Mouse (Mus musculus) MEL (cell line): ENCODE results near the gene Golga1. TPM values are rescaled to one million over a fixed set of nuclear protein-coding genes. Genes with fewer than 3 reads are reported as not detected.

ENCODE experiments used
- DNase-seq: peaks from one replicate; pipeline ENCODE4 v3.0.0; 2011; ENCODE audit warnings: low read depth, low spot score
- H3K27ac ChIP-seq: 2 replicates; pipeline ENCODE4 v1.5.1; 2012; ENCODE audit warnings: low read depth, mild to moderate bottlenecking, control low read depth, low read length, moderate library complexity; ENCODE audit not compliant: control insufficient read depth
- H3K27me3 ChIP-seq, 2 experiments: fragments of 150-350 bp in 1 of 2; sonication (generic) in 1 of 2; 2 replicates each; pipeline ENCODE4 v1.6.1; 2012; ENCODE audit warnings: low read length in 2 of 2, mild to moderate bottlenecking in 2 of 2, improper control_type of control experiment in 1 of 2, moderate library complexity in 1 of 2; ENCODE audit not compliant: insufficient read depth in 2 of 2, control insufficient read depth in 1 of 2
- H3K36me3 ChIP-seq, 2 experiments: 2 replicates each; pipeline ENCODE4 v1.6.1; 2012 to 2014; ENCODE audit warnings: low read length in 2 of 2, improper control_type of control experiment in 1 of 2, inconsistent platforms in 1 of 2, mild to moderate bottlenecking in 1 of 2; ENCODE audit not compliant: insufficient read depth in 2 of 2, control insufficient read depth in 1 of 2
- H3K4me1 ChIP-seq, 2 experiments: fragments of 150-350 bp in 1 of 2; sonication (generic) in 1 of 2; 2 replicates each; pipeline ENCODE4 v1.6.1; 2012; ENCODE audit warnings: low read length in 2 of 2, improper control_type of control experiment in 1 of 2, mild to moderate bottlenecking in 1 of 2; ENCODE audit not compliant: insufficient read depth in 2 of 2, control insufficient read depth in 1 of 2
- H3K4me3 ChIP-seq, 2 experiments: fragments of 150-350 bp in 1 of 2; sonication (generic) in 1 of 2; 2 replicates each; pipeline ENCODE4 v1.5.1; 2012; ENCODE audit warnings: low read depth in 2 of 2, low read length in 2 of 2, mild to moderate bottlenecking in 2 of 2, moderate library complexity in 2 of 2, control low read depth in 1 of 2, improper control_type of control experiment in 1 of 2; ENCODE audit not compliant: control insufficient read depth in 1 of 2, insufficient read depth in 1 of 2
- H3K79me2 ChIP-seq: 2 replicates; pipeline ENCODE4 v1.6.1; 2012; ENCODE audit warnings: mild to moderate bottlenecking, low read length, moderate library complexity; ENCODE audit not compliant: control insufficient read depth, poor library complexity, insufficient read depth
- H3K9ac ChIP-seq: 2 replicates; pipeline ENCODE4 v1.6.1; 2012; ENCODE audit warnings: low read depth, mild to moderate bottlenecking, control low read depth, low read length, moderate library complexity; ENCODE audit not compliant: control insufficient read depth, poor library complexity, severe bottlenecking
- H3K9me3 ChIP-seq: fragments of 150-350 bp; sonication (generic); replicated peaks from 2 replicates; pipeline ENCODE4 v1.6.1; 2012; ENCODE audit warnings: mild to moderate bottlenecking, low read length, improper control_type of control experiment, moderate library complexity; ENCODE audit not compliant: insufficient read depth
- BHLHE40 ChIP-seq: IDR thresholded peaks from 2 replicates; pipeline ENCODE4 v1.6.1; 2012; ENCODE audit warnings: low read depth, mild to moderate bottlenecking, inconsistent platforms, low read length, improper control_type of control experiment, borderline replicate concordance
- CHD1 ChIP-seq: IDR thresholded peaks from 2 replicates; pipeline ENCODE4 v1.6.1; 2012; ENCODE audit warnings: low read depth, mild to moderate bottlenecking, inconsistent platforms, low read length, improper control_type of control experiment
- CHD2 ChIP-seq: IDR thresholded peaks from 2 replicates; pipeline ENCODE4 v1.6.1; 2011; ENCODE audit warnings: low read length, improper control_type of control experiment
- E2F4 ChIP-seq: IDR thresholded peaks from 2 replicates; pipeline ENCODE4 v1.6.1; 2011; ENCODE audit warnings: low read depth, low read length, improper control_type of control experiment, borderline replicate concordance
- ELF1 ChIP-seq: IDR thresholded peaks from 2 replicates; pipeline ENCODE4 v1.6.1; 2014; ENCODE audit warnings: low read depth, mild to moderate bottlenecking, inconsistent platforms, low read length, improper control_type of control experiment, moderate library complexity
- ETS1 ChIP-seq: IDR thresholded peaks from 2 replicates; pipeline ENCODE4 v1.6.1; 2012; ENCODE audit warnings: low read depth, mild to moderate bottlenecking, inconsistent platforms, low read length, improper control_type of control experiment, moderate library complexity
- GATA1 ChIP-seq: IDR thresholded peaks from 2 replicates; pipeline ENCODE4 v1.6.1; 2011; ENCODE audit warnings: low read depth, low read length, improper control_type of control experiment
- JUND ChIP-seq: IDR thresholded peaks from 2 replicates; pipeline ENCODE4 v1.6.1; 2011; ENCODE audit warnings: low read depth, mild to moderate bottlenecking, improper control_type of control experiment, low read length
- MAFK ChIP-seq: IDR thresholded peaks from 2 replicates; pipeline ENCODE4 v1.6.1; 2011; ENCODE audit warnings: low read depth, mild to moderate bottlenecking, low read length, improper control_type of control experiment, borderline replicate concordance
- MAX ChIP-seq: IDR thresholded peaks from 2 replicates; pipeline ENCODE4 v1.6.1; 2011; ENCODE audit warnings: low read length, improper control_type of control experiment
- MAZ ChIP-seq: IDR thresholded peaks from 2 replicates; pipeline ENCODE4 v1.6.1; 2012; ENCODE audit warnings: low read depth, mild to moderate bottlenecking, inconsistent platforms, low read length, improper control_type of control experiment
- MEF2A ChIP-seq: IDR thresholded peaks from 2 replicates; pipeline ENCODE4 v1.6.1; 2014; ENCODE audit warnings: low read depth, mild to moderate bottlenecking, inconsistent platforms, low read length, improper control_type of control experiment; ENCODE audit not compliant: poor library complexity, insufficient replicate concordance, severe bottlenecking; ENCODE audit errors: extremely low read depth
- MXI1 ChIP-seq: IDR thresholded peaks from 2 replicates; pipeline ENCODE4 v1.6.1; 2011; ENCODE audit warnings: mild to moderate bottlenecking, low read depth, low read length, improper control_type of control experiment
- MYB ChIP-seq: IDR thresholded peaks from 2 replicates; pipeline ENCODE4 v1.6.1; 2011; ENCODE audit warnings: mild to moderate bottlenecking, low read depth, low read length, improper control_type of control experiment
- NRF1 ChIP-seq: IDR thresholded peaks from 2 replicates; pipeline ENCODE4 v1.6.1; 2014; ENCODE audit warnings: low read depth, mild to moderate bottlenecking, inconsistent platforms, low read length, improper control_type of control experiment, moderate library complexity; ENCODE audit not compliant: poor library complexity, insufficient read depth, severe bottlenecking
- POLR2A ChIP-seq, 2 experiments: IDR thresholded peaks; 2 replicates each; pipeline ENCODE4 v1.6.1; 2011 to 2012; ENCODE audit warnings: low read length in 2 of 2, mild to moderate bottlenecking in 2 of 2, control low read depth in 1 of 2, improper control_type of control experiment in 1 of 2, low read depth in 1 of 2, moderate library complexity in 1 of 2; ENCODE audit not compliant: control insufficient read depth in 1 of 2, insufficient read depth in 1 of 2, poor library complexity in 1 of 2
- POLR2AphosphoS2 ChIP-seq: IDR thresholded peaks from 2 replicates; pipeline ENCODE4 v1.6.1; 2011; ENCODE audit warnings: low read length, improper control_type of control experiment
- POLR2AphosphoS5 ChIP-seq: IDR thresholded peaks from 2 replicates; pipeline ENCODE4 v1.6.1; 2012; ENCODE audit warnings: low read depth, borderline replicate concordance, mild to moderate bottlenecking, inconsistent platforms, low read length, moderate library complexity, mixed read lengths
- SIN3A ChIP-seq: IDR thresholded peaks from 2 replicates; pipeline ENCODE4 v1.6.1; 2012; ENCODE audit warnings: low read length, improper control_type of control experiment, inconsistent platforms
- SMC3 ChIP-seq: IDR thresholded peaks from 2 replicates; pipeline ENCODE4 v1.6.1; 2011; ENCODE audit warnings: low read depth, low read length, improper control_type of control experiment
- TBP ChIP-seq: IDR thresholded peaks from 2 replicates; pipeline ENCODE4 v1.8.0; 2011; ENCODE audit warnings: low read depth, low read length, improper control_type of control experiment
- TCF12 ChIP-seq: IDR thresholded peaks from 2 replicates; pipeline ENCODE4 v1.6.1; 2014; ENCODE audit warnings: low read depth, mild to moderate bottlenecking, inconsistent platforms, low read length, improper control_type of control experiment, moderate library complexity
- UBTF ChIP-seq: IDR thresholded peaks from 2 replicates; pipeline ENCODE4 v1.6.1; 2012; ENCODE audit warnings: low read depth, mild to moderate bottlenecking, inconsistent platforms, low read length, improper control_type of control experiment, moderate library complexity, borderline replicate concordance; ENCODE audit not compliant: insufficient read depth
- USF1 ChIP-seq: IDR thresholded peaks from 2 replicates; pipeline ENCODE4 v1.6.1; 2014; ENCODE audit warnings: low read depth, mild to moderate bottlenecking, inconsistent platforms, low read length, improper control_type of control experiment, moderate library complexity
- USF2 ChIP-seq, 2 experiments: IDR thresholded peaks; 2 replicates each; pipeline ENCODE4 v1.6.1; 2011 to 2012; ENCODE audit warnings: improper control_type of control experiment in 2 of 2, low read length in 2 of 2, borderline replicate concordance in 1 of 2, inconsistent platforms in 1 of 2, low read depth in 1 of 2, mild to moderate bottlenecking in 1 of 2; ENCODE audit not compliant: insufficient read depth in 1 of 2
- ZKSCAN1 ChIP-seq: IDR thresholded peaks from 2 replicates; pipeline ENCODE4 v1.6.1; 2012; ENCODE audit warnings: low read depth, mild to moderate bottlenecking, inconsistent platforms, low read length, improper control_type of control experiment, moderate library complexity
- polyA plus RNA-seq, 2 experiments: library from polyadenylated mRNA; stranded (reverse) in 1 of 2; unstranded in 1 of 2; fragments of >175 nt in 1 of 2; fragments of >200 nt in 1 of 2; gene quantifications; 2 replicates each; pipeline versions ENCODE4 v1.2.1 to v1.2.4; 2012; ENCODE audit warnings: low replicate concordance in 2 of 2, low read depth in 1 of 2; ENCODE audit not compliant: insufficient read length in 2 of 2, insufficient read depth in 1 of 2, missing spikeins in 1 of 2
- total RNA-seq: library from RNA; depleted of rRNA; stranded (reverse); fragments of 300-350 nt; gene quantifications from 2 replicates; pipeline ENCODE4 v1.2.3, GENCODE M21; 2012

Golga1 gene
- total and polyA plus RNA-seq, 3 experiments, result 7.3 to 12.9 TPM; not detected in 1

DNA sequence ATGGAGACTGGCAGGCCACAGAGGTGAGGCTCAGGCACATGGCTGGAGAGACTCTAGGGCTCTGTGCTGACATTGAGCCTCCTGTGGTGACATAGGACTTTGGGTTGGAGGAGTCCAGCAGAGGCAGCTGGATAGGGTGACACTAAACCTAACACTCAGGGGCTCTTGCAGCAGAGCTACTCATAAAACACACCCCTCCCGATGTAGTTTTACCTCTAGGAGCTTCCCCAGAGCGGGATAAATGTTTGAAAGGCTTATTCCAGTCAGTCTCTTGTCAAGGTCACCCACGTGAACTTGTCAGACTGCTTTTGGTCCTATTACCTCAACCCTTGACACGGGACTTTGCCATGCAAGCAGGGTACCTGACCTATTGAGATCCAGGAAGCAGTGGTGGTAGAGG, 66.0 kb downstream of the Golga1 start:
- H3K9ac ChIP-seq, result peak overlapping the region; percentile 28
- H3K79me2 ChIP-seq, result peaks cover 29% of the 10 kb centered on the region
- H3K4me3 ChIP-seq, result peak overlapping the region in 1 of 2 experiments; percentile 56; a peak in 1 of 4 replicates
- H3K36me3 ChIP-seq, result peaks cover 0 to 13% of the 10 kb centered on the region in 2 experiments; a peak in 3 of 4 replicates
- H3K9me3 ChIP-seq, result no peaks in the 10 kb centered on the region
- H3K4me1 ChIP-seq, result peaks cover 0 to 11% of the 10 kb centered on the region in 2 experiments; a peak in 3 of 4 replicates
- TF ChIP-seq UBTF (no peak), MEF2A (no peak), MYB (no peak), BHLHE40 (no peak), POLR2A (IDR thresholded peaks at IDR 0.05; ENCODE audit: control insufficient read depth in 1 of 2, insufficient read depth in 1 of 2, low read depth in 1 of 2, low read length in 2 of 2, poor library complexity in 1 of 2) (no peak), CHD2 (no peak), POLR2AphosphoS2 (no peak), SMC3 (no peak), CHD1 (no peak)
- TF ChIP-seq, all 39 proteins: peak for 0
- Histone ChIP-seq H3K27ac (peak overlapping the region; percentile 0; the same call in 1 of the 2 replicates), H3K27me3 (no peaks in the 10 kb centered on the region)
- DNase-seq, result peak; percentile 63

DNA sequence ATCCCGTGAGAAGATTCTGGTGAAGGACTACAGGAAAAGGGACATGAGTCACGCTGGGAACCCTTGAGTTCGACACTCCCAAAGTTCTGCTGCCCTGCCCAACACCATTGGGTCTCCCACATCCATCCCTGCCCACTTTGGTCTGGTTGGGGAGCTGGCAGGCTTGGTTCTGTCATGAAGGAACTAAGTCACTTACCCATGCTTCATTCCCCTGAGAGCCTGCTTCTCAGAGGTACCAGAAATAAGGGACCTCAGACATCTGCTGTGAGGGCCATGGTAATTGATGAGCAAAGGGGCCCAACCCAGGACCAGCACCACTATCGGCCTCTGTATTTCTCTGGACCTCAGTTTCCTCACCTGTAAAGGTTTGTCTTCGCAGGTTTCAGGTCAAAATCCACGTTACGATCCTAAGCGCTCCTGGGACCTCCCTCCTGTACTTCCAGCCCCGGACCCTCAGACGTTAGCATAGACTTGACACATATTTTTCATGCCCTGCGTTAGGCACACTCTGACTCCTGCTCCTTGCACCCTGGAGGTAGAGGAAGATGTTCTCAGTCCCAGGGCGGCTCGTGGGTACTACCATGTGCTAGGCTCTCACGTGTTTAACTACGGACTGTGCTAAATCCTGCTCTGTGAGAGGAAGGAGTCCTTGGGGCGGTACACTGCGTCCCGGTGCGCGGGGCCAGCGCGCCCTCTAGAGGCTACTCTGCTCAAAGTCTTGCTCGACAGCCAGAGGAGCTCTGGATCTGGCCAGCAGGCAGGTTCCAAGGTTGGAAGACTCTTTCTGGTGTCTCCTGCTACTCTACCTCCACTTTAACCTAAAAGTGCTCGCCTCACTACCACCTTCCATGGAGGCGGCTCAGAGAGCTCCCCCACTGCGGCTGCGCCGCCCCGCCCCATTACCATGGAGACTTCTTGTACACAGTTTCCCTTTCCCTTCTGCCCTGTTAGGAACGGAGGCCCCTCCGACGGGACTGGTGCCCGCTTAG, 67.7 kb downstream of the Golga1 start, which contains the start of gene Wdr38:
Gene Wdr38 (plus strand): TSS at position 91 of the 989 bp plus-strand sequence.
- Histone ChIP-seq H3K4me1 (peaks cover 0 to 9% of the 10 kb centered on the region in 2 experiments; a peak in 3 of 4 replicates), H3K27ac (peak within 1 kb of the TSS; percentile 91), H3K4me3 (peak within 1 kb of the TSS; percentile 56 to 59), H3K79me2 (peaks cover 12% of the 10 kb centered on the region), H3K9ac (peak within 1 kb of the TSS; percentile 73), H3K9me3 (no peaks in the 10 kb centered on the region), H3K36me3 (peaks cover 0 to 10% of the 10 kb centered on the region in 2 experiments; a peak in 3 of 4 replicates), H3K27me3 (no peaks in the 10 kb centered on the region)
- peak; percentile 93 for DNase-seq
- TF ChIP-seq ELF1, result peak; percentile 21; the same call in 1 of the 2 replicates
- peak; percentile 99 for TF ChIP-seq MAX
- no peak for TF ChIP-seq MEF2A
- no peak for TF ChIP-seq CHD2
- TF ChIP-seq GATA1, result no peak
- TF ChIP-seq MAFK, result no peak
- 0 out of 2 replicates have a peak, but pooled peaks have one; percentile 28 for TF ChIP-seq ETS1
- TF ChIP-seq MAZ, result no peak
- no peak for TF ChIP-seq USF2 (IDR thresholded peaks at IDR 0.05; ENCODE audit: borderline replicate concordance in 1 of 2, insufficient read depth in 1 of 2, low read depth in 1 of 2, low read length in 2 of 2)
- peak; percentile 71 for TF ChIP-seq USF1
- TF ChIP-seq SMC3, result peak; percentile 68
- peak; percentile 66 for TF ChIP-seq TBP
- peak; percentile 99 for TF ChIP-seq MXI1
- no peak for TF ChIP-seq JUND
- no peak for TF ChIP-seq POLR2AphosphoS5
- no peak for TF ChIP-seq E2F4
- peak; percentile 80 for TF ChIP-seq BHLHE40
- no peak for TF ChIP-seq ZKSCAN1
- peak; percentile 93 for TF ChIP-seq SIN3A
- TF ChIP-seq UBTF, result no peak
- TF ChIP-seq MYB, result no peak
- TF ChIP-seq NRF1, result peak; percentile 90
- peak; percentile 14; the same call in 1 of the 2 replicates for TF ChIP-seq TCF12
- TF ChIP-seq POLR2AphosphoS2, result no peak
